Mouse (Mus musculus) lung, postnatal 25 days (tissue): ENCODE data around the gene Tns2.

ENCODE experiments used
- DNase-seq: peaks from one replicate; pipeline ENCODE4 v3.0.0; 2022; ENCODE audit warnings: low spot score

Tns2 gene

GRCm38 (mm10) chr15:102091688-102092087 is 8.5 kb upstream of the Tns2 start:
- DNase-seq, result no peak

GRCm38 (mm10) chr15:102092222-102092621 is 8.0 kb upstream of the Tns2 start:
- DNase-seq, result peak; percentile 64

GRCm38 (mm10) chr15:102094157-102094556 is 6.1 kb upstream of the Tns2 start:
- no peak for DNase-seq

GRCm38 (mm10) chr15:102094988-102095387 is 5.2 kb upstream of the Tns2 start:
- no peak for DNase-seq

GRCm38 (mm10) chr15:102097147-102097915 is 2.9 kb upstream of the Tns2 start:
- DNase-seq, result no peak

- DNase-seq, result no peak
Observed at GRCm38 (mm10) chr15:102097991-102098555, 2.1 kb upstream of the Tns2 start.

GRCm38 (mm10) chr15:102099260-102099659 is 953 bp upstream of the Tns2 start:
- no peak for DNase-seq

- no peak for DNase-seq
Observed at GRCm38 (mm10) chr15:102099771-102100160, 447 bp upstream of the Tns2 start.

- no peak for DNase-seq
Observed at GRCm38 (mm10) chr15:102100996-102101671, 921 bp downstream of the Tns2 start.

GRCm38 (mm10) chr15:102101672-102102541 is 1.7 kb downstream of the Tns2 start:
- DNase-seq, result peak; percentile 91

GRCm38 (mm10) chr15:102102548-102103121 is 2.4 kb downstream of the Tns2 start:
- DNase-seq, result peak; percentile 80

GRCm38 (mm10) chr15:102103371-102103946 is 3.2 kb downstream of the Tns2 start:
- peak; percentile 80 for DNase-seq

GRCm38 (mm10) chr15:102103947-102104555 is 3.8 kb downstream of the Tns2 start:
- peak; percentile 93 for DNase-seq

- peak; percentile 86 for DNase-seq
Observed at GRCm38 (mm10) chr15:102105360-102105759, 5.1 kb downstream of the Tns2 start.

GRCm38 (mm10) chr15:102105764-102106730 is 5.8 kb downstream of the Tns2 start:
- no peak for DNase-seq

- DNase-seq, result no peak
Observed at GRCm38 (mm10) chr15:102106754-102107456, 6.7 kb downstream of the Tns2 start.

GRCm38 (mm10) chr15:102107689-102108573 is 7.7 kb downstream of the Tns2 start:
- DNase-seq, result no peak
